Mouse (Mus musculus): Measurements from ENCODE around the gene Slc35e2.
"Not testable (repeated sequence)": the region's sequence is repeated elsewhere in the genome, so short reads cannot be mapped to it uniquely, and the experiment has no call there.

Slc35e2 gene

GRCm38 (mm10) chr4:155601091-155601996 lies at the start of gene Slc35e2:
Gene Slc35e2 (plus strand): TSS chr4:155601416.
- DNase-seq (ENCODE audit: low spot score in 2 of 2) = peak; percentile 92 to 96

- no peak for DNase-seq (ENCODE audit: low spot score in 2 of 2)
Measured at GRCm38 (mm10) chr4:155552917-155553532, 48.2 kb upstream of the Slc35e2 start.

- no peak for DNase-seq (ENCODE audit: low spot score in 2 of 2)
Measured at GRCm38 (mm10) chr4:155554880-155555279, 46.3 kb upstream of the Slc35e2 start.

GRCm38 (mm10) chr4:155555464-155555863 lies 45.8 kb upstream of the Slc35e2 start:
- DNase-seq (ENCODE audit: low spot score in 2 of 2) = no peak

- DNase-seq (ENCODE audit: low spot score in 2 of 2) = no peak
Measured at GRCm38 (mm10) chr4:155559454-155559853, 41.8 kb upstream of the Slc35e2 start.

GRCm38 (mm10) chr4:155560932-155561331 lies 40.3 kb upstream of the Slc35e2 start:
- no peak for DNase-seq (ENCODE audit: low spot score in 2 of 2)

- no peak for DNase-seq (ENCODE audit: low spot score in 2 of 2)
Measured at GRCm38 (mm10) chr4:155561661-155562442, 39.4 kb upstream of the Slc35e2 start, which contains the start of gene Nadk. Gene Nadk (plus strand): TSS chr4:155562378.

- DNase-seq (ENCODE audit: low spot score in 2 of 2) = peak in 1 of 2 experiments; percentile 38
Measured at GRCm38 (mm10) chr4:155562725-155563399, 38.4 kb upstream of the Slc35e2 start.

- DNase-seq (ENCODE audit: low spot score in 2 of 2) = peak; percentile 79 to 87
Measured at GRCm38 (mm10) chr4:155563400-155564231, 37.6 kb upstream of the Slc35e2 start.

GRCm38 (mm10) chr4:155564315-155565069 lies 36.7 kb upstream of the Slc35e2 start:
- no peak for DNase-seq (ENCODE audit: low spot score in 2 of 2)

- no peak for DNase-seq (ENCODE audit: low spot score in 2 of 2)
Measured at GRCm38 (mm10) chr4:155566555-155566954, 34.7 kb upstream of the Slc35e2 start.

- no peak for DNase-seq (ENCODE audit: low spot score in 2 of 2)
Measured at GRCm38 (mm10) chr4:155568170-155568569, 33.0 kb upstream of the Slc35e2 start.

- DNase-seq (ENCODE audit: low spot score in 2 of 2) = no peak
Measured at GRCm38 (mm10) chr4:155568632-155569370, 32.4 kb upstream of the Slc35e2 start.

GRCm38 (mm10) chr4:155569818-155570217 lies 31.4 kb upstream of the Slc35e2 start:
- no peak for DNase-seq (ENCODE audit: low spot score in 2 of 2)

- not testable (repeated sequence) for DNase-seq (ENCODE audit: low spot score in 2 of 2)
Measured at GRCm38 (mm10) chr4:155570315-155570714, 30.9 kb upstream of the Slc35e2 start.

- DNase-seq (ENCODE audit: low spot score in 2 of 2) = no peak
Measured at GRCm38 (mm10) chr4:155571442-155571841, 29.8 kb upstream of the Slc35e2 start.

- no peak for DNase-seq (ENCODE audit: low spot score in 2 of 2)
Measured at GRCm38 (mm10) chr4:155573155-155573554, 28.1 kb upstream of the Slc35e2 start.

GRCm38 (mm10) chr4:155573876-155574275 lies 27.3 kb upstream of the Slc35e2 start:
- no peak for DNase-seq (ENCODE audit: low spot score in 2 of 2)

- no peak for DNase-seq (ENCODE audit: low spot score in 2 of 2)
Measured at GRCm38 (mm10) chr4:155574931-155575330, 26.3 kb upstream of the Slc35e2 start.
